Mouse (Mus musculus): ENCODE measurements at regions not wholly inside any gene's neighbourhood (a gene's known extent, or its start where the extent isn't known, plus 50 kb on each side); places are given as distances from the start of the nearest gene placed in this dataset.

- DNase-seq (ENCODE audit: low spot score in 2 of 2): no peak
These were observed 114.8 kb downstream of the Pcsk1 start for GRCm38 (mm10) chr13:75204417-75204816.

GRCm38 (mm10) chr13:75223944-75224343, 134.3 kb downstream of the Pcsk1 start:
- no peak for DNase-seq (ENCODE audit: low spot score in 2 of 2)

DNA sequence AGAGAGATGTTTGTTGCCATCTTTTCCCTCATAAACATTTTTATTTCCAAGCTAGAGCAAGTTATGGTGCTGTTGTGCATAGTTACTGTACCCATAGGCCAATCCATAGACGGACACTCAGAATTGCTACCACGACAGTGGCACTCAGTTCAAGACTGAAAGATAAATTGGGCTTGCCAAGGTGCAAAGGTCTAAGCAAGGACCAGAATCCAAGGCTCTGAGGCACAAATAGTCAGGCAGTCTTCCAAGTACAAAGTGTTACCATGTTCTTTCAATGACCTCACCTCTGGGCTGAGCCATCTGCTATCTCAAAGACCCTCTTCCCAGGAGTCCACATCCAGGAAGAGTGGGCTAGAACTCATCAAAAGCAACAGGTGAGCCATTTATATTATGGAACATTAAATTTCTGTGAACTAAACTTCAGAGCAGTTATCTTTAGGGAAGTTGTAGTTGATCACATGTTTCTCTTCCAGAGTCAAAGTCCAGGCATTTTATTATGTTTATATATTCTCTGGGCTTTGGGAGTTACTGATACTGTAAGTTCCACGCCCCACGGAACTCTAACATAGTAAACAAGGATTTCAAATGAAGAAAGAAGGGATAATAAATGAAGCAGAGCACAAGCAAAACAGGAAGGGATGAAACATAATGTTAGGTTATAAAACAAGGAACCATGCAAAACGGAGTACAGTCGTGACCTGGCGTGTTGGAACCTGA, 136.1 kb downstream of the Pcsk1 start:
- DNase-seq (ENCODE audit: low spot score in 2 of 2): no peak

GRCm38 (mm10) chr13:75227616-75228277, 138.1 kb downstream of the Pcsk1 start:
- DNase-seq (ENCODE audit: low spot score in 2 of 2): peak; percentile 57 to 61

GRCm38 (mm10) chr13:75236424-75236823, 146.8 kb downstream of the Pcsk1 start:
- DNase-seq (ENCODE audit: low spot score in 2 of 2): no peak

Measured in adrenal gland, adult 18-20 months (tissue).